8 mouse cellular contexts compared by ENCODE assay signal in genomic region chr10:79928907-79929701, GRCm38 (mm10). TPM values are rescaled to one million over a fixed set of nuclear protein-coding genes. Genes with fewer than 3 reads are reported as not detected.
DNase-seq lines count a peak whose midpoint lies in the region; ATAC-seq and TF ChIP-seq lines count a peak whose summit lies in the region.

No protein-coding gene starts in this region.

- no peak for TF ChIP-seq CTCF in bone marrow macrophage, adult 2 months (IDR thresholded peaks at IDR 0.05; ENCODE audit: low read depth, low read length)

- DNase-seq in heart, adult 9 months (ENCODE audit: low spot score in 2 of 2), result no peak
- no peak for DNase-seq in hindbrain, embryonic 10.5 days (ENCODE audit: low spot score)
- DNase-seq in midbrain, embryonic 10.5 days (ENCODE audit: low spot score), result no peak
- no peak for DNase-seq in yolk sac, embryonic 10.5 days (ENCODE audit: low spot score)
- no peak for DNase-seq in urinary bladder, postnatal 14 days (ENCODE audit: low spot score)
- DNase-seq in testis, postnatal 14 days (ENCODE audit: low spot score), result no peak

- ATAC-seq in heart, embryonic 11.5 days (replicated peaks; ENCODE audit: insufficient number of reproducible peaks, low FRiP score, low TSS enrichment), result no peak

- no peaks in the 10 kb centered on the region for H3K9me3 ChIP-seq in heart, embryonic 11.5 days (replicated peaks; ENCODE audit: control insufficient read depth, low read length)
- H3K9me3 ChIP-seq in hindbrain, embryonic 10.5 days, result no peaks in the 10 kb centered on the region
- no peaks in the 10 kb centered on the region for H3K9me3 ChIP-seq in midbrain, embryonic 10.5 days (replicated peaks)

- no peaks in the 10 kb centered on the region for H3K27me3 ChIP-seq in heart, embryonic 11.5 days (ENCODE audit: control insufficient read depth, insufficient read depth, low read length)
- peaks cover 58% of the 10 kb centered on the region for H3K27me3 ChIP-seq in hindbrain, embryonic 10.5 days (ENCODE audit: insufficient read depth, poor library complexity, severe bottlenecking)
- H3K27me3 ChIP-seq in midbrain, embryonic 10.5 days (ENCODE audit: low read depth, poor library complexity, severe bottlenecking), result peaks cover 7% of the 10 kb centered on the region

- H3K4me3 ChIP-seq in heart, embryonic 11.5 days (ENCODE audit: low read depth, low read length), result peak overlapping the region; percentile 98
- H3K4me3 ChIP-seq in bone marrow macrophage, adult 2 months (ENCODE audit: insufficient read depth, low read length), result peak overlapping the region; percentile 77
- peak overlapping the region; percentile 95 for H3K4me3 ChIP-seq in hindbrain, embryonic 10.5 days
- peak overlapping the region; percentile 98 for H3K4me3 ChIP-seq in midbrain, embryonic 10.5 days

- H3K36me3 ChIP-seq in heart, embryonic 11.5 days (ENCODE audit: control insufficient read depth, insufficient read depth, low read length), result peaks cover 16% of the 10 kb centered on the region
- H3K36me3 ChIP-seq in hindbrain, embryonic 10.5 days, result peaks cover 38% of the 10 kb centered on the region
- peaks cover 41% of the 10 kb centered on the region for H3K36me3 ChIP-seq in midbrain, embryonic 10.5 days

- TF ChIP-seq POLR2A in bone marrow macrophage, adult 2 months (IDR thresholded peaks at IDR 0.05; ENCODE audit: borderline replicate concordance, low read depth, low read length), result no peak

- peaks cover 52% of the 10 kb centered on the region for H3K4me1 ChIP-seq in heart, embryonic 11.5 days (ENCODE audit: control insufficient read depth, insufficient read depth, low read length)
- peaks cover 42% of the 10 kb centered on the region for H3K4me1 ChIP-seq in bone marrow macrophage, adult 2 months (ENCODE audit: control insufficient read depth, insufficient read depth, low read length)
- H3K4me1 ChIP-seq in hindbrain, embryonic 10.5 days (replicated peaks), result peaks cover 87% of the 10 kb centered on the region
- H3K4me1 ChIP-seq in midbrain, embryonic 10.5 days, result peaks cover 86% of the 10 kb centered on the region

- H3K27ac ChIP-seq in heart, embryonic 11.5 days (ENCODE audit: low read depth, low read length), result peak overlapping the region; percentile 98
- peak overlapping the region; percentile 33; the same call in 1 of the 2 replicates for H3K27ac ChIP-seq in bone marrow macrophage, adult 2 months (ENCODE audit: insufficient read depth, low read depth, low read length)
- H3K27ac ChIP-seq in hindbrain, embryonic 10.5 days, result peak overlapping the region; percentile 96
- peak overlapping the region; percentile 95 for H3K27ac ChIP-seq in midbrain, embryonic 10.5 days (replicated peaks)

- peak overlapping the region; percentile 90 for H3K4me2 ChIP-seq in heart, embryonic 11.5 days

- WGBS in heart, embryonic 11.5 days (ENCODE audit: insufficient replicate concordance), result 17% methylated on average over 9 of the region's 9 CpGs
- WGBS in hindbrain, embryonic 10.5 days, result 23% methylated on average over 9 of the region's 9 CpGs
- 30% methylated on average over 9 of the region's 9 CpGs for WGBS in midbrain, embryonic 10.5 days

- H3K9ac ChIP-seq in heart, embryonic 11.5 days (ENCODE audit: low read depth, low read length), result peak overlapping the region; percentile 64; the same call in 1 of the 2 replicates

RNA-seq across cellular contexts. Expression of gene Arid3a, which starts 2.3 kb away (rescaled TPM):
- 4.3 and 12.7 TPM in 2 replicates for polyA plus RNA-seq in heart, embryonic 11.5 days (2014; fragmentation: Nextera tagmentation; extraction: Ambion mirVana)
- 15.4 and 17.8 TPM in 2 replicates for polyA plus RNA-seq in bone marrow macrophage, adult 2 months (2012; ENCODE audit: insufficient read depth, insufficient read length, missing spikeins)
- polyA plus RNA-seq in hindbrain, embryonic 10.5 days (2016; fragmentation: Nextera tagmentation; extraction: Ambion mirVana), result 11.1 and 15.0 TPM in 2 replicates
- polyA plus RNA-seq in midbrain, embryonic 10.5 days (2016; fragmentation: Nextera tagmentation; extraction: Ambion mirVana), result 12.5 and 13.4 TPM in 2 replicates

RNA-seq across cellular contexts. Expression of gene R3hdm4, which starts 8.1 kb away (rescaled TPM):
- polyA plus RNA-seq in heart, embryonic 11.5 days (2014; fragmentation: Nextera tagmentation; extraction: Ambion mirVana), result 87.6 and 89.2 TPM in 2 replicates
- 87.2 and 90.4 TPM in 2 replicates for polyA plus RNA-seq in bone marrow macrophage, adult 2 months (2012; ENCODE audit: insufficient read depth, insufficient read length, missing spikeins)
- 130 and 152 TPM in 2 replicates for polyA plus RNA-seq in hindbrain, embryonic 10.5 days (2016; fragmentation: Nextera tagmentation; extraction: Ambion mirVana)
- 126 and 154 TPM in 2 replicates for polyA plus RNA-seq in midbrain, embryonic 10.5 days (2016; fragmentation: Nextera tagmentation; extraction: Ambion mirVana)

RNA-seq across cellular contexts. Expression of gene Kiss1r, which starts 12.3 kb away (rescaled TPM):
- 0.15 and 0.31 TPM in 2 replicates for polyA plus RNA-seq in heart, embryonic 11.5 days (2014; fragmentation: Nextera tagmentation; extraction: Ambion mirVana)
- polyA plus RNA-seq in bone marrow macrophage, adult 2 months (2012; ENCODE audit: insufficient read depth, insufficient read length, missing spikeins), result 0.67 and 0.71 TPM in 2 replicates
- 0.72 and 0.80 TPM in 2 replicates for polyA plus RNA-seq in hindbrain, embryonic 10.5 days (2016; fragmentation: Nextera tagmentation; extraction: Ambion mirVana)
- 1.0 and 1.2 TPM in 2 replicates for polyA plus RNA-seq in midbrain, embryonic 10.5 days (2016; fragmentation: Nextera tagmentation; extraction: Ambion mirVana)

RNA-seq across cellular contexts. Expression of gene Gm26602, which starts 18.4 kb away (rescaled TPM):
- polyA plus RNA-seq in heart, embryonic 11.5 days (2014; fragmentation: Nextera tagmentation; extraction: Ambion mirVana), result 8.1 TPM in 1 of 2 replicates, not detected in the other
- polyA plus RNA-seq in bone marrow macrophage, adult 2 months (2012; ENCODE audit: insufficient read depth, insufficient read length, missing spikeins), result not detected in 2 replicates
- 2.6 and 4.5 TPM in 2 replicates for polyA plus RNA-seq in hindbrain, embryonic 10.5 days (2016; fragmentation: Nextera tagmentation; extraction: Ambion mirVana)
- polyA plus RNA-seq in midbrain, embryonic 10.5 days (2016; fragmentation: Nextera tagmentation; extraction: Ambion mirVana), result 2.0 and 5.5 TPM in 2 replicates

RNA-seq across cellular contexts. Expression of gene Med16, which starts 20.4 kb away (rescaled TPM):
- 30.9 and 32.0 TPM in 2 replicates for polyA plus RNA-seq in heart, embryonic 11.5 days (2014; fragmentation: Nextera tagmentation; extraction: Ambion mirVana)
- polyA plus RNA-seq in bone marrow macrophage, adult 2 months (2012; ENCODE audit: insufficient read depth, insufficient read length, missing spikeins), result 14.6 and 19.3 TPM in 2 replicates
- 68.3 and 77.3 TPM in 2 replicates for polyA plus RNA-seq in hindbrain, embryonic 10.5 days (2016; fragmentation: Nextera tagmentation; extraction: Ambion mirVana)
- 69.8 and 70.8 TPM in 2 replicates for polyA plus RNA-seq in midbrain, embryonic 10.5 days (2016; fragmentation: Nextera tagmentation; extraction: Ambion mirVana)

Comparison
In these comparisons a context has a peak if more than half of its experiments do, and no peak if none do; other contexts are left out.
1. H3K27ac ChIP-seq: peak in every context shown above with its lines; median percentile 98 in heart, embryonic 11.5 days; 96 in hindbrain, embryonic 10.5 days; 95 in midbrain, embryonic 10.5 days; 33 in bone marrow macrophage, adult 2 months.